In genomic region chr19:34241247-34241915, GRCm38 (mm10) we compare ENCODE assay signal across 9 mouse cellular contexts. TPM values are rescaled to one million over a fixed set of nuclear protein-coding genes. Genes with fewer than 3 reads are reported as not detected.
A peak's percentile ranks its signal among the peaks of the same experiment; 100 is the strongest.
DNase-seq lines count a peak whose midpoint lies in the region; ATAC-seq and TF ChIP-seq lines count a peak whose summit lies in the region.
"Had no signal": no experiment of that assay in that cellular context is flagged by ENCODE, and none has a peak within 500 bp of the region (broad histone marks: within the 10 kb centered on the region; RNA-seq: fewer than 3 reads in every experiment).

No protein-coding gene starts in this region.

- H3K4me3 ChIP-seq in kidney, postnatal 0 days (replicated peaks; ENCODE audit: low read depth, low read length): no peak overlapping the region
- H3K4me3 ChIP-seq: embryonic facial prominence, embryonic 15.5 days; liver, embryonic 13.5 days had no signal

- no peaks in the 10 kb centered on the region for H3K27me3 ChIP-seq in kidney, postnatal 0 days (ENCODE audit: insufficient read depth, low read length)
- H3K27me3 ChIP-seq: embryonic facial prominence, embryonic 15.5 days; liver, embryonic 13.5 days had no signal

- DNase-seq in kidney, postnatal 0 days (ENCODE audit: low spot score): peak; percentile 82
- DNase-seq in kidney, adult 8-10 months: no peak
- DNase-seq in CD8-positive naive resting alpha-beta T cell, adult 2 months (ENCODE audit: low read depth in 2 of 2, low spot score in 2 of 2): peak; percentile 10 to 41
- peak; percentile 31 for DNase-seq in T-cell, adult 2 months (ENCODE audit: low spot score)
- peak; percentile 61 for DNase-seq in lung, postnatal 10 days
- no peak for DNase-seq in testis, postnatal 14 days (ENCODE audit: low spot score)
- DNase-seq in yolk sac, embryonic 10.5 days (ENCODE audit: low spot score): no peak
- DNase-seq: liver, embryonic 13.5 days had no signal

- no peaks in the 10 kb centered on the region for H3K9me3 ChIP-seq in kidney, postnatal 0 days (replicated peaks; ENCODE audit: low read length)
- H3K9me3 ChIP-seq: embryonic facial prominence, embryonic 15.5 days; liver, embryonic 13.5 days had no signal

- peak; percentile 74 for TF ChIP-seq CTCF in kidney, postnatal 0 days (IDR thresholded peaks at IDR 0.05; ENCODE audit: low read depth)

- H3K27ac ChIP-seq in kidney, postnatal 0 days: no peak overlapping the region
- H3K27ac ChIP-seq: embryonic facial prominence, embryonic 15.5 days; liver, embryonic 13.5 days had no signal

- H3K4me1 ChIP-seq in kidney, postnatal 0 days (replicated peaks; ENCODE audit: insufficient read depth, low read length): no peaks in the 10 kb centered on the region
- H3K4me1 ChIP-seq: embryonic facial prominence, embryonic 15.5 days; liver, embryonic 13.5 days had no signal

- 66% methylated on average over 15 of the region's 15 CpGs for WGBS in kidney, postnatal 0 days

- H3K4me2 ChIP-seq in kidney, postnatal 0 days (ENCODE audit: low read length): no peak overlapping the region
- H3K4me2 ChIP-seq: embryonic facial prominence, embryonic 15.5 days; liver, embryonic 13.5 days had no signal

- H3K9ac ChIP-seq in kidney, postnatal 0 days (ENCODE audit: low read depth, low read length): no peak overlapping the region
- H3K9ac ChIP-seq: embryonic facial prominence, embryonic 15.5 days; liver, embryonic 13.5 days had no signal

- no peak for ATAC-seq in kidney, postnatal 0 days (replicated peaks; ENCODE audit: low FRiP score, low read depth)

- H3K36me3 ChIP-seq in kidney, postnatal 0 days (ENCODE audit: insufficient read depth, low read length): peaks cover 4% of the 10 kb centered on the region; the same call in 1 of the 2 replicates
- H3K36me3 ChIP-seq: liver, embryonic 13.5 days had no signal

RNA-seq across cellular contexts. Expression of gene Acta2, which starts 14.0 kb away (rescaled TPM):
- 450 and 526 TPM in 2 replicates for polyA plus RNA-seq in kidney, postnatal 0 days (2015; fragmentation: Nextera tagmentation; extraction: Ambion mirVana)

RNA-seq across cellular contexts. Expression of gene Fas, which starts 49.1 kb away (rescaled TPM):
- polyA plus RNA-seq in kidney, postnatal 0 days (2015; fragmentation: Nextera tagmentation; extraction: Ambion mirVana): 7.6 and 8.4 TPM in 2 replicates

RNA-seq across cellular contexts. Expression of gene Stambpl1, which starts 49.4 kb away (rescaled TPM):
- 4.9 and 6.7 TPM in 2 replicates for polyA plus RNA-seq in kidney, postnatal 0 days (2015; fragmentation: Nextera tagmentation; extraction: Ambion mirVana)

Comparison
In these comparisons a context has a peak if more than half of its experiments do, and no peak if none do; other contexts are left out.
1. DNase-seq: peak in kidney, postnatal 0 days (single experiment), CD8-positive naive resting alpha-beta T cell, adult 2 months (2 of 2), T-cell, adult 2 months (single experiment) and lung, postnatal 10 days (single experiment); none in kidney, adult 8-10 months (0 of 2), testis, postnatal 14 days (single experiment) and yolk sac, embryonic 10.5 days (single experiment).